Mouse (Mus musculus): ENCODE measurements around the gene Sec1.

Gene Sec1

DNA sequence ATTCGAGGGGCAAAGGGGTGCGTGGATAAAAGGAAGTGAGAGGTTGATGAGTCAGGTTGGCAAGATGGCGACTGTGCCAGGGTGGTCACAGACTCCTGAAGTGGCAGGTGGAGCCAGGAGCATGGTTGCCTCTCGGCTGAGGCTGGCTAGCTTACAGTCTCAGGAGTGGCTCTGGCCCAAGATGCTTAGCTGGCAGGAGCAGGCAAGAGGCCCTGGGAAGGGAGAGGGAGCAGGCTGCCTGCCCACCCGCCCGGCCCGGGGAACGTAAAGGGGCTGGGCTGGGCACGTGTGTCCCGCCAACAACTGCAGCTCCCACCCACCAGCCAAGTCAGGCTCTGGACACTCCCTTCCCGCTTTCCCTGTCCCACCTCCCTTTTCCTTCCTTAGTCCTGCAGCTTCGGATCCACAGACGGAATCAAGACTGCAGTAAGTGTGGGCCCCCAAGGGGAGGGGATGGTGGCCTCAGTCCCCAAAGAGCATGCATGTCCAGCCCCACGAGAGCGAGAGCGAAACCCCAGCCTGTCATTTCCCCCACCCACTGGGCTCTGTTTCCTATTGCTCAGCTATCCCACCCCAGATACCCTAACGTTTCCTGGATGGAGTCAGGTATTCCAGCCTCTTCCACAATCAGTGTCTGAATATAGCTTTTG lies 52.7 kb downstream of the Sec1 start:
- DNase-seq (ENCODE audit: low read depth, low spot score): no peak

DNA sequence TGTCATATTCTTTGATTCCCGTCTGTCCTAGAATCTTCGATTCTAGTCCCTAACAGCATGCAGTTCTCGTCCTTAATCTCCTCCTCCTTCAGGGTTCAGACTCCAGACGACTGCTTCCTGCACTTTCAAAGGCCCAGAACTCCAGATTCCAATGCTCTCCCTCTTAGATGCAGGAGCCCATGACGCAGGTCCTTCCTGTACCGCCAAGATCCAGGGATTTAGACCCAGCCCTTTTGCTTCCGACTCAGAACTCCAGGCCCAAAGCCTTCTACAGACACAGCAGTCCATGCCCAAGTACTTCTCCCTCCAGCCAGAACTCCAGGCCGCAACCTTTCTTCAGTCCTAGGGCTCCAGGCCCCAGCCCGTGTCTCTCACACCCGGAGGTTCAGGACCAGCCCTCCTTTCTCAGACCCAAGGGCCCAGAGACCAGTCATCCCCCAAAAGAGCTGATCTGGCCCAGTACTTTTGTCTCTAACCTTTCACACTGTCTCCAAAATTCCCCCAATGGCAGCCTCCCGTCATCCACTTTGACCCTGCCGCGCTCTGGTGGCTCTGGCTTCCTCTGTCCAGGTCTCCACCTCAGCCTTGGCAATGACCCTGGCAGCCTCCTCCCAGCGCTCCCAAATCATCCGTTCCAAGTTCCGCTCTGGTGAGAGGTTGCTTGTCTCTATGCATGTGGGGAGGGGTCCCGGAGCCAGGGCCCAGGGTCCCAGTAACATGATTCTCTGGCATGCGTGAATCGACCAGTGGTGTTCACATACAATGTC lies 53.8 kb downstream of the Sec1 start:
- no peak for DNase-seq (ENCODE audit: low read depth, low spot score)

GRCm38 (mm10) chr7:45639561-45640027 lies 54.6 kb downstream of the Sec1 start, which contains the start of gene Mamstr:
Mamstr (plus strand) TSS chr7:45639977.
- DNase-seq (ENCODE audit: low read depth, low spot score): no peak

GRCm38 (mm10) chr7:45638623-45639401 lies 55.4 kb downstream of the Sec1 start:
- no peak for DNase-seq (ENCODE audit: low read depth, low spot score)

DNA sequence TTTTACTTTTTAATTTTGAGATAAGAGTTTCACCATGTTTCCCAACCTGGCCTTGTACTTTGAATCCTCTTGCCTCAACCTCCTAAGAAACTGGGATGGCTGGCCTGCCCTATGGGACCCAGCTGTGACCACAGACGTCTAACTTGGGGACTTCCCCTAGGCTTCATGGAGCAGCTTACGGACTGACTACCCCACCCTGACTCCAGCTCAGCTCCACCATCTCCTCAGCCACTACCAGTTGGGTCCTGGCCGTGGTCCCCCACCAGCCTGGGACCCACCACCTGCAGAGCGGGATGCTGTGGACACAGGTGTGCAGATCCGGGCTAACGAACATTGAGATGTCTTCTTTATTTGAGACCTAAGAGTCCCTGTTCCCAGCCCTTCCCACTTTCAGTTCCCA lies 56.5 kb downstream of the Sec1 start:
- DNase-seq (ENCODE audit: low read depth, low spot score): no peak

GRCm38 (mm10) chr7:45635711-45636688 lies 58.2 kb downstream of the Sec1 start:
- DNase-seq (ENCODE audit: low read depth, low spot score): no peak

- DNase-seq (ENCODE audit: low read depth, low spot score): peak; percentile 69
These were observed 59.1 kb downstream of the Sec1 start for GRCm38 (mm10) chr7:45634946-45635681.

DNA sequence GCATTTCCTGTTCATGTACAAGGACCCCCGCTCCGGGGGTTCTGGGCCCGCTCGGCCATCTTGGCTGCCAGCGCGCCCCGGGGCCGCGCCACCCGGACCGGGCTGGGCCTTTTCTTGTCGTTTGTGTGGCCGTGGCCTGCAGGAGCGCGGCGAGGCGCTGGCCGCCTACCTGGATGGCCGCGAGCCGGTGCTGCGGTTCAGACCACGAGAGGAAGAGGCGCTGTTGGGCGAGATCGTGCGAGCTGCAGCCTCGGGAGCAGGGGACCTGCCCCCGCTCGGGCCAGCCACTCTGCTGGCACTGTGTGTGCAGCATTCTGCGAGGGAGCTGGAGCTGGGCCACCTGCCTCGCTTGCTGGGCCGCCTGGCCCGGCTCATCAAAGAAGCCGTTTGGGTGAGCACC lies 61.7 kb downstream of the Sec1 start:
- no peak for DNase-seq (ENCODE audit: low read depth, low spot score)

DNA sequence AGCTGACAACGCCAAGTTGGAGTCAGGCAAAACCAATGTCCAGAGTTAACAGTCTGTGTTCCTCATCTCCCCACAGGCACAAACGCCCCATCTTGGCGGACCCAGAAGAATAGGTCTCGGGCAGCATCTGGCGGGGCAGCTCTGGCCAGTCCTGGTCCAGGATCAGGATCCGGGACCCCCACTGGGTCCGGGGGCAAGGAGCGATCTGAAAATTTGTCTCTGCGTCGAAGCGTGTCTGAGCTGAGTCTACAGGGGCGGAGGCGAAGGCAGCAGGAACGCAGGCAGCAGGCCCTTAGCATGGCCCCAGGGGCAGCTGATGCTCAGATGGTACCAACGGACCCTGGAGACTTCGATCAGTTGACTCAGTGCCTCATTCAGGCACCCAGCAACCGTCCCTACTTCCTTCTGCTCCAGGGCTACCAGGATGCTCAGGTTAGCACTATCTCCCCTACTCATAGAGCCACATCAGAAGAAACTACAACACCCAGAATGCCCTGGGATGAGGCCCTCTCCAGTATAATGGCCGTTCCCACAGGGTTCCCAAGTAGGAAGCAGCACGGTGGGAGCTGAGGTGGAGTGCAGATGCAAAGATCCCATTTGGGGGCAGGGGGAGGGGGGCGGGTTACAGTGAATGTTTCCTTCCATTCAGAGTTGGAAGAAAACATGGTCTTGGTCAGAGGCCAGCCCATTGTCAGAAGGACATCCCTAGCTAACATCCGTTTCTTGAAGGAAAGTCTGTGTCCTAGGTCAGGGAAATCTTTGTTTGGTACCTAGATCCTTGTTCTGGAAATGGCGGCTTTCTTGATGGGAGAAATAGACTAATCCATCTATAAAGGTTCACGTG lies 63.9 kb downstream of the Sec1 start:
- no peak for DNase-seq (ENCODE audit: low read depth, low spot score)

- DNase-seq (ENCODE audit: low read depth, low spot score): peak; percentile 93
These were observed 65.6 kb downstream of the Sec1 start for GRCm38 (mm10) chr7:45628364-45629294.
